Mouse (Mus musculus) midbrain, embryonic 16.5 days (tissue): ENCODE results near the gene Dclk1. TPM values are rescaled to one million over a fixed set of nuclear protein-coding genes. Genes with fewer than 3 reads are reported as not detected.

Experiments used
- ATAC-seq: fragments of 200-750 bp; cut with Nextera tagmentation; 2 replicates; pipeline ENCODE4 v1.8.0; 2017; ENCODE audit warnings: moderate TSS enrichment
- H3K27ac ChIP-seq: fragments of 300-500 bp; sonication (generic); 2 replicates; pipeline ENCODE4 v1.5.1; 2014; ENCODE audit warnings: mild to moderate bottlenecking, low read length, mixed read lengths
- H3K27me3 ChIP-seq: fragments of 300-500 bp; sonication (generic); 2 replicates; pipeline ENCODE4 v1.6.1; 2014; ENCODE audit warnings: low read depth, low read length, mixed read lengths; ENCODE audit not compliant: control insufficient read depth, insufficient read depth
- H3K36me3 ChIP-seq: fragments of 300-500 bp; sonication (generic); 2 replicates; pipeline ENCODE4 v1.6.1; 2014; ENCODE audit warnings: mild to moderate bottlenecking, low read length, moderate library complexity, mixed read lengths; ENCODE audit not compliant: control insufficient read depth, insufficient read depth
- H3K4me1 ChIP-seq: fragments of 300-500 bp; sonication (generic); 2 replicates; pipeline ENCODE4 v1.6.1; 2014; ENCODE audit warnings: mild to moderate bottlenecking, low read length, mixed read lengths; ENCODE audit not compliant: control insufficient read depth, insufficient read depth
- H3K4me2 ChIP-seq: fragments of 300-500 bp; sonication (generic); 2 replicates; pipeline ENCODE4 v1.6.1; 2014; ENCODE audit warnings: mild to moderate bottlenecking, low read length, mixed read lengths
- H3K4me3 ChIP-seq: fragments of 300-500 bp; sonication (generic); 2 replicates; pipeline ENCODE4 v1.5.1; 2014; ENCODE audit warnings: low read depth, mild to moderate bottlenecking, low read length, moderate library complexity, mixed read lengths
- H3K9ac ChIP-seq: fragments of 300-500 bp; sonication (generic); 2 replicates; pipeline ENCODE4 v1.6.1; 2014; ENCODE audit warnings: low read depth, low read length, mixed read lengths
- H3K9me3 ChIP-seq: fragments of 300-500 bp; sonication (generic); replicated peaks from 2 replicates; pipeline ENCODE4 v1.6.1; 2014; ENCODE audit warnings: mild to moderate bottlenecking, low read length, mixed read lengths; ENCODE audit not compliant: control insufficient read depth, poor library complexity, severe bottlenecking
- WGBS: fragments of 180-500 bp; shearing (Covaris S2); extraction: QIAGEN DNeasy Blood & Tissue Kit; methylation state at CpG from one replicate; pipeline ENCODE4 v1.1.7; 2014; 5-methylcytosine and 5-hydroxymethylcytosine counted together
- polyA plus RNA-seq: library from polyadenylated mRNA; unstranded; fragments of >200 nt; fragmentation: Nextera tagmentation; extraction: Ambion mirVana; gene quantifications from 2 replicates; pipeline ENCODE4 v1.2.1, GENCODE M21; 2015

The Dclk1 gene
- polyA plus RNA-seq, 1 experiment from 2014 or later: 293 TPM

GRCm38 (mm10) chr3:55272536-55272935, 30.4 kb downstream of the Dclk1 start:
- no peaks in the 10 kb centered on the region for H3K27me3 ChIP-seq
- no peak overlapping the region for H3K4me2 ChIP-seq
- no peaks in the 10 kb centered on the region for H3K36me3 ChIP-seq
- WGBS: 91% methylated on average over 6 of the region's 6 CpGs
- no peak for ATAC-seq
- H3K9ac ChIP-seq: no peak overlapping the region
- no peaks in the 10 kb centered on the region for H3K9me3 ChIP-seq
- H3K4me3 ChIP-seq: no peak overlapping the region
- H3K27ac ChIP-seq: no peak overlapping the region
- H3K4me1 ChIP-seq: peaks cover 8% of the 10 kb centered on the region

GRCm38 (mm10) chr3:55276446-55276845, 34.3 kb downstream of the Dclk1 start:
- no peak overlapping the region for H3K4me2 ChIP-seq
- no peak for ATAC-seq
- H3K27ac ChIP-seq: no peak overlapping the region
- WGBS: 93% methylated on average over 3 of the region's 3 CpGs
- no peaks in the 10 kb centered on the region for H3K36me3 ChIP-seq
- no peaks in the 10 kb centered on the region for H3K27me3 ChIP-seq
- H3K4me1 ChIP-seq: peaks cover 16% of the 10 kb centered on the region
- no peaks in the 10 kb centered on the region for H3K9me3 ChIP-seq
- H3K9ac ChIP-seq: no peak overlapping the region
- no peak overlapping the region for H3K4me3 ChIP-seq

GRCm38 (mm10) chr3:55276851-55277250, 34.7 kb downstream of the Dclk1 start:
- Histone ChIP-seq H3K4me2 (no peak overlapping the region), H3K9me3 (no peaks in the 10 kb centered on the region), H3K27ac (no peak overlapping the region), H3K9ac (no peak overlapping the region), H3K27me3 (no peaks in the 10 kb centered on the region), H3K4me1 (peaks cover 16% of the 10 kb centered on the region), H3K4me3 (no peak overlapping the region), H3K36me3 (no peaks in the 10 kb centered on the region)
- 79% methylated on average over 1 of the region's 1 CpGs for WGBS
- ATAC-seq: no peak

- Histone ChIP-seq H3K36me3 (no peaks in the 10 kb centered on the region), H3K4me2 (no peak overlapping the region), H3K4me1 (peaks cover 16% of the 10 kb centered on the region), H3K9me3 (no peaks in the 10 kb centered on the region), H3K27me3 (no peaks in the 10 kb centered on the region), H3K9ac (no peak overlapping the region), H3K27ac (no peak overlapping the region), H3K4me3 (no peak overlapping the region)
- ATAC-seq: no peak
- WGBS: 79% methylated on average over 1 of the region's 1 CpGs
These were observed 35.7 kb downstream of the Dclk1 start for GRCm38 (mm10) chr3:55277829-55278228.

- no peaks in the 10 kb centered on the region for H3K36me3 ChIP-seq
- no peak overlapping the region for H3K4me3 ChIP-seq
- no peak overlapping the region for H3K4me2 ChIP-seq
- WGBS: 81% methylated on average over 4 of the region's 4 CpGs
- H3K9me3 ChIP-seq: no peaks in the 10 kb centered on the region
- no peaks in the 10 kb centered on the region for H3K27me3 ChIP-seq
- H3K27ac ChIP-seq: no peak overlapping the region
- no peak overlapping the region for H3K9ac ChIP-seq
- ATAC-seq: no peak
- peaks cover 35% of the 10 kb centered on the region for H3K4me1 ChIP-seq
These were observed 37.8 kb downstream of the Dclk1 start for GRCm38 (mm10) chr3:55279923-55280322.

- Histone ChIP-seq H3K4me2 (no peak overlapping the region), H3K27ac (no peak overlapping the region), H3K36me3 (no peaks in the 10 kb centered on the region), H3K4me3 (no peak overlapping the region), H3K9me3 (no peaks in the 10 kb centered on the region), H3K27me3 (no peaks in the 10 kb centered on the region), H3K4me1 (peaks cover 40% of the 10 kb centered on the region), H3K9ac (no peak overlapping the region)
- no peak for ATAC-seq
These were observed 38.3 kb downstream of the Dclk1 start for GRCm38 (mm10) chr3:55280471-55280870.

- 10% methylated on average over 3 of the region's 3 CpGs for WGBS
- H3K4me2 ChIP-seq: peak overlapping the region; percentile 34
These were observed 42.1 kb downstream of the Dclk1 start for GRCm38 (mm10) chr3:55284215-55284614.

GRCm38 (mm10) chr3:55288726-55289125, 46.6 kb downstream of the Dclk1 start:
- WGBS: 28% methylated on average over 4 of the region's 4 CpGs
- Histone ChIP-seq H3K36me3 (no peaks in the 10 kb centered on the region), H3K9ac (no peak overlapping the region), H3K4me3 (no peak overlapping the region), H3K27ac (no peak overlapping the region), H3K27me3 (no peaks in the 10 kb centered on the region), H3K4me2 (no peak overlapping the region), H3K9me3 (no peaks in the 10 kb centered on the region), H3K4me1 (peaks cover 17% of the 10 kb centered on the region)
- no peak for ATAC-seq

More at GRCm38 (mm10) chr3:55284215-55284614, 42.1 kb downstream of the Dclk1 start:
- no peaks in the 10 kb centered on the region for H3K36me3 ChIP-seq
- H3K4me3 ChIP-seq: no peak overlapping the region
- H3K27ac ChIP-seq: peak overlapping the region; percentile 84
- no peak overlapping the region for H3K9ac ChIP-seq
- peaks cover 31% of the 10 kb centered on the region for H3K4me1 ChIP-seq
- ATAC-seq: peak; percentile 82
- no peaks in the 10 kb centered on the region for H3K27me3 ChIP-seq
- no peaks in the 10 kb centered on the region for H3K9me3 ChIP-seq

GRCm38 (mm10) chr3:55291964-55292363, 49.8 kb downstream of the Dclk1 start:
- WGBS: 74% methylated on average over 4 of the region's 4 CpGs
- Histone ChIP-seq H3K36me3 (no peaks in the 10 kb centered on the region), H3K4me2 (no peak overlapping the region), H3K4me1 (peaks cover 2% of the 10 kb centered on the region; the same call in 1 of the 2 replicates), H3K27ac (no peak overlapping the region), H3K4me3 (no peak overlapping the region), H3K9me3 (no peaks in the 10 kb centered on the region), H3K9ac (no peak overlapping the region), H3K27me3 (no peaks in the 10 kb centered on the region)
- no peak for ATAC-seq
